Mouse (Mus musculus) hindbrain, embryonic 14.5 days (tissue): ENCODE results near the gene Ramp1. TPM values are rescaled to one million over a fixed set of nuclear protein-coding genes. Genes with fewer than 3 reads are reported as not detected.

Source experiments
- ATAC-seq: fragments of 200-750 bp; cut with Nextera tagmentation; 2 replicates; pipeline ENCODE4 v1.8.0; 2017; ENCODE audit warnings: moderate number of reproducible peaks, mild to moderate bottlenecking, moderate TSS enrichment, moderate library complexity; ENCODE audit not compliant: low FRiP score
- DNase-seq: peaks from one replicate; pipeline ENCODE4 v3.0.0-alpha.2; 2015; ENCODE audit warnings: low spot score
- H3K27ac ChIP-seq: fragments of 300-500 bp; sonication (generic); 2 replicates; pipeline ENCODE4 v1.5.1; 2014; ENCODE audit warnings: mild to moderate bottlenecking, moderate library complexity
- H3K27me3 ChIP-seq: fragments of 300-500 bp; sonication (generic); 2 replicates; pipeline ENCODE4 v1.6.1; 2014; ENCODE audit warnings: mild to moderate bottlenecking, low read length, mixed read lengths; ENCODE audit not compliant: control insufficient read depth, insufficient read depth
- H3K36me3 ChIP-seq: fragments of 300-500 bp; sonication (generic); replicated peaks from 2 replicates; pipeline ENCODE4 v1.6.1; 2014; ENCODE audit not compliant: control insufficient read depth, insufficient read depth
- H3K4me1 ChIP-seq: fragments of 300-500 bp; sonication (generic); replicated peaks from 2 replicates; pipeline ENCODE4 v1.6.1; 2014; ENCODE audit warnings: antibody characterized with exemption, low read length, mixed read lengths; ENCODE audit not compliant: control insufficient read depth, insufficient read depth
- H3K4me2 ChIP-seq: fragments of 300-500 bp; sonication (generic); replicated peaks from 2 replicates; pipeline ENCODE4 v1.6.1; 2014; ENCODE audit warnings: mild to moderate bottlenecking, moderate library complexity
- H3K4me3 ChIP-seq: fragments of 300-500 bp; sonication (generic); replicated peaks from 2 replicates; pipeline ENCODE4 v1.5.1; 2014; ENCODE audit warnings: mild to moderate bottlenecking, low read length
- H3K9ac ChIP-seq: fragments of 300-500 bp; sonication (generic); 2 replicates; pipeline ENCODE4 v1.6.1; 2014
- H3K9me3 ChIP-seq: fragments of 300-500 bp; sonication (generic); 2 replicates; pipeline ENCODE4 v1.6.1; 2016; ENCODE audit warnings: low read length; ENCODE audit not compliant: control insufficient read depth
- WGBS: fragments of 180-500 bp; shearing (Covaris S2); extraction: QIAGEN DNeasy Blood & Tissue Kit; methylation state at CpG from one replicate; pipeline ENCODE4 v1.1.7; 2014; 5-methylcytosine and 5-hydroxymethylcytosine counted together
- polyA plus RNA-seq: library from polyadenylated mRNA; unstranded; fragments of >200 nt; fragmentation: Nextera tagmentation; extraction: Ambion mirVana; gene quantifications from 2 replicates; pipeline ENCODE4 v1.2.1, GENCODE M21; 2014

Ramp1 gene
- 12.5 and 14.2 TPM in 2 replicates for polyA plus RNA-seq

- peak; percentile 31; the same call in 1 of the 2 replicates for ATAC-seq
- no peak for DNase-seq
- Histone ChIP-seq H3K36me3 (no peaks in the 10 kb centered on the region), H3K27ac (no peak within 1 kb of the TSS), H3K4me2 (peak within 1 kb of the TSS; percentile 78), H3K4me1 (peaks cover 17% of the 10 kb centered on the region; the same call in 1 of the 2 replicates), H3K9me3 (no peaks in the 10 kb centered on the region), H3K9ac (peak within 1 kb of the TSS; percentile 57), H3K4me3 (peak within 1 kb of the TSS; percentile 34), H3K27me3 (peaks cover 18% of the 10 kb centered on the region)
- 7% methylated on average over 32 of the region's 37 CpGs for WGBS
Observed at GRCm38 (mm10) chr1:91179533-91180173, at the start of gene Ramp1. TSS of gene Ramp1 (plus strand) at chr1:91179822.

- Histone ChIP-seq H3K27ac (no peak overlapping the region), H3K9ac (no peak overlapping the region), H3K36me3 (no peaks in the 10 kb centered on the region), H3K4me3 (no peak overlapping the region), H3K4me1 (no peaks in the 10 kb centered on the region), H3K9me3 (no peaks in the 10 kb centered on the region), H3K27me3 (no peaks in the 10 kb centered on the region), H3K4me2 (no peak overlapping the region)
- 84% methylated on average over 2 of the region's 2 CpGs for WGBS
- ATAC-seq: no peak
- no peak for DNase-seq
Observed at GRCm38 (mm10) chr1:91137036-91137435, 42.6 kb upstream of the Ramp1 start.

GRCm38 (mm10) chr1:91144813-91145212, 34.8 kb upstream of the Ramp1 start, which contains the start of gene Rbm44:
TSS of gene Rbm44 (plus strand) at chr1:91145089.
- no peak within 1 kb of the TSS for H3K27ac ChIP-seq
- no peak within 1 kb of the TSS for H3K4me2 ChIP-seq
- H3K9ac ChIP-seq: no peak within 1 kb of the TSS
- no peaks in the 10 kb centered on the region for H3K9me3 ChIP-seq
- 68% methylated on average over 20 of the region's 20 CpGs for WGBS
- no peak for DNase-seq
- no peak for ATAC-seq
- no peaks in the 10 kb centered on the region for H3K27me3 ChIP-seq
- H3K4me3 ChIP-seq: no peak within 1 kb of the TSS
- no peaks in the 10 kb centered on the region for H3K4me1 ChIP-seq
- no peaks in the 10 kb centered on the region for H3K36me3 ChIP-seq

- WGBS: 68% methylated on average over 2 of the region's 2 CpGs
- H3K9me3 ChIP-seq: no peaks in the 10 kb centered on the region
Observed at GRCm38 (mm10) chr1:91151509-91151908, 28.1 kb upstream of the Ramp1 start.

GRCm38 (mm10) chr1:91166798-91167197, 12.8 kb upstream of the Ramp1 start:
- H3K4me1 ChIP-seq: no peaks in the 10 kb centered on the region
- ATAC-seq: no peak
- WGBS: 84% methylated on average over 6 of the region's 6 CpGs
- no peak overlapping the region for H3K27ac ChIP-seq
- no peak for DNase-seq
- H3K9ac ChIP-seq: no peak overlapping the region
- H3K4me3 ChIP-seq: no peak overlapping the region
- no peak overlapping the region for H3K4me2 ChIP-seq
- no peaks in the 10 kb centered on the region for H3K27me3 ChIP-seq
- no peaks in the 10 kb centered on the region for H3K36me3 ChIP-seq
- H3K9me3 ChIP-seq: no peaks in the 10 kb centered on the region

More at GRCm38 (mm10) chr1:91151509-91151908, 28.1 kb upstream of the Ramp1 start:
- Histone ChIP-seq H3K36me3 (no peaks in the 10 kb centered on the region), H3K27ac (no peak overlapping the region), H3K4me3 (no peak overlapping the region), H3K4me1 (no peaks in the 10 kb centered on the region), H3K27me3 (no peaks in the 10 kb centered on the region), H3K4me2 (no peak overlapping the region), H3K9ac (no peak overlapping the region)
- DNase-seq (no peak), ATAC-seq (no peak)

- no peak for ATAC-seq
- no peaks in the 10 kb centered on the region for H3K36me3 ChIP-seq
- 84% methylated on average over 4 of the region's 4 CpGs for WGBS
Observed at GRCm38 (mm10) chr1:91169157-91169556, 10.5 kb upstream of the Ramp1 start.

GRCm38 (mm10) chr1:91174796-91175195, 4.8 kb upstream of the Ramp1 start:
- WGBS: 95% methylated on average over 5 of the region's 5 CpGs
- Histone ChIP-seq H3K4me3 (no peak overlapping the region), H3K4me1 (peaks cover 5% of the 10 kb centered on the region; the same call in 1 of the 2 replicates), H3K27ac (no peak overlapping the region), H3K36me3 (no peaks in the 10 kb centered on the region), H3K9me3 (no peaks in the 10 kb centered on the region; the same call in 1 of the 2 replicates), H3K4me2 (no peak overlapping the region), H3K27me3 (peaks cover 7% of the 10 kb centered on the region), H3K9ac (no peak overlapping the region)
- DNase-seq (no peak), ATAC-seq (no peak)

More at GRCm38 (mm10) chr1:91169157-91169556, 10.5 kb upstream of the Ramp1 start:
- no peak for DNase-seq
- no peaks in the 10 kb centered on the region; the same call in 1 of the 2 replicates for H3K9me3 ChIP-seq
- H3K9ac ChIP-seq: no peak overlapping the region
- H3K27me3 ChIP-seq: no peaks in the 10 kb centered on the region
- no peak overlapping the region for H3K4me3 ChIP-seq
- H3K27ac ChIP-seq: no peak overlapping the region
- no peaks in the 10 kb centered on the region for H3K4me1 ChIP-seq
- H3K4me2 ChIP-seq: no peak overlapping the region

- H3K9ac ChIP-seq: no peak overlapping the region
- peaks cover 11% of the 10 kb centered on the region; the same call in 1 of the 2 replicates for H3K4me1 ChIP-seq
- H3K27me3 ChIP-seq: peaks cover 18% of the 10 kb centered on the region
- DNase-seq (no peak), ATAC-seq (no peak)
- no peak overlapping the region for H3K4me2 ChIP-seq
- no peaks in the 10 kb centered on the region; the same call in 1 of the 2 replicates for H3K9me3 ChIP-seq
- WGBS: 75% methylated on average over 3 of the region's 3 CpGs
- H3K36me3 ChIP-seq: no peaks in the 10 kb centered on the region
- H3K4me3 ChIP-seq: no peak overlapping the region
- no peak overlapping the region for H3K27ac ChIP-seq
Observed at GRCm38 (mm10) chr1:91176026-91176425, 3.6 kb upstream of the Ramp1 start.

- 81% methylated on average over 4 of the region's 4 CpGs for WGBS
- Histone ChIP-seq H3K9me3 (no peaks in the 10 kb centered on the region; the same call in 1 of the 2 replicates), H3K36me3 (no peaks in the 10 kb centered on the region), H3K4me2 (no peak overlapping the region), H3K27ac (no peak overlapping the region), H3K9ac (no peak overlapping the region), H3K27me3 (peaks cover 18% of the 10 kb centered on the region), H3K4me1 (peaks cover 17% of the 10 kb centered on the region; the same call in 1 of the 2 replicates), H3K4me3 (no peak overlapping the region)
- DNase-seq: no peak
- no peak for ATAC-seq
Observed at GRCm38 (mm10) chr1:91176871-91177270, 2.8 kb upstream of the Ramp1 start.
